Mouse (Mus musculus) bone marrow, adult 2 months (tissue): ENCODE measurements around the gene Ifnb1.

ENCODE experiments used
- CTCF ChIP-seq: fragments of 200-500 bp; IDR thresholded peaks from 2 replicates; pipeline ENCODE4 v1.5.1; 2011; ENCODE audit warnings: low read length, control low read depth; ENCODE audit not compliant: control insufficient read depth, insufficient read depth
- POLR2A ChIP-seq: fragments of 200-500 bp; IDR thresholded peaks from 2 replicates; pipeline ENCODE4 v1.6.1; 2011; ENCODE audit warnings: low read depth, mild to moderate bottlenecking, control low read depth, low read length, borderline replicate concordance; ENCODE audit not compliant: control insufficient read depth

DNA sequence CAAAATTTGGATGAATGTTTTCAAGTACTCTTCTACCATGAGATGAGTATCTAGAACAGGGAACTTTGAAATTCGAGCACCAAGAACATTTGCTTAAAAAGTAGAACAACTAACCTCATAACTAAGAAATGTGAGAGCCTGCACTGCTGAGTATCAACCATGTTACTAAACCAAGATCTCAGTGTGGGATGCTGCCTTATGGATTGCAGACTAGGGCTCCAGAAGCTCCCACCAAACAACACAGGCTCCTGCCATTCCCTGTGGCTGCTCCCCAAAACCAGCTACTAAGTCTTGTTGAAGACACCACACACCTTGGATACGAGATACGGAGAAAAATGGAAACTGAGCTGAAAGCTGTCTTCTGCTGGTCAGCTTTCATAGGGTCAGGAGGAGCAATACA is 46.5 kb downstream of the Ifnb1 start:
- TF ChIP-seq POLR2A (no peak), CTCF (no peak)
